Mouse (Mus musculus) kidney, adult 2 months (tissue): ENCODE data around the gene Slc24a3.

Source experiments
- CTCF ChIP-seq: fragments of 200-500 bp; conservative IDR thresholded peaks from 2 replicates; pipeline ENCODE4 v1.5.1; 2011; ENCODE audit warnings: low read depth, mild to moderate bottlenecking, control low read depth, low read length, moderate library complexity, mixed read lengths; ENCODE audit not compliant: insufficient read depth, insufficient read length
- POLR2A ChIP-seq: fragments of 200-500 bp; IDR thresholded peaks from one replicate; pipeline ENCODE4 v1.6.1; 2011; ENCODE audit warnings: low read depth, low read length, control low read depth

- TF ChIP-seq CTCF (no peak), POLR2A (no peak)
Observed at GRCm38 (mm10) chr2:145164562-145164961, 3.0 kb upstream of the Slc24a3 start.
